26 mouse cellular contexts compared by ENCODE assay signal in genomic region chr9:7769081-7769480, GRCm38 (mm10). TPM values are rescaled to one million over a fixed set of nuclear protein-coding genes. Genes with fewer than 3 reads are reported as not detected.
DNase-seq lines count a peak whose midpoint lies in the region; ATAC-seq and TF ChIP-seq lines count a peak whose summit lies in the region.
"Had no signal": no experiment of that assay in that cellular context is flagged by ENCODE, and none has a peak within 500 bp of the region (broad histone marks: within the 10 kb centered on the region; RNA-seq: fewer than 3 reads in every experiment).

No protein-coding gene starts in this region.

- intact Hi-C loops in heart, adult 2 months (cut with DNase I): loop anchor here (10.0 kb wide), 1 partner anchor 236 kb away; the partner anchor contains the start of gene Yap1
- intact Hi-C loops in heart, postnatal 14 days (cut with DNase I): loop anchor here (5.0 to 10.0 kb wide), 2 partner anchors 52 to 236 kb away; partner anchors contain the start of gene Yap1

- TF ChIP-seq POLR2A in heart, adult 2 months (IDR thresholded peaks at IDR 0.05; ENCODE audit: insufficient read depth, low read depth, low read length): 0 out of 2 replicates have a peak, but pooled peaks have one; percentile 26
- no peak for TF ChIP-seq POLR2A in lung, adult 2 months (IDR thresholded peaks at IDR 0.05; ENCODE audit: borderline replicate concordance, extremely low read depth, low read depth, low read length)

- peak; percentile 71; the same call in 1 of the 2 replicates for TF ChIP-seq EP300 in heart, adult 2 months (IDR thresholded peaks at IDR 0.05; ENCODE audit: insufficient read depth, low read depth, low read length)

- WGBS in heart, adult 2 months: 47% methylated on average over 4 of the region's 4 CpGs
- WGBS in heart, embryonic 12.5 days: 70% methylated on average over 4 of the region's 4 CpGs
- 45% methylated on average over 4 of the region's 4 CpGs for WGBS in lung, adult 2 months

- H3K4me1 ChIP-seq in heart, adult 2 months (ENCODE audit: control insufficient read depth, insufficient read depth, low read length): peaks cover 21% of the 10 kb centered on the region
- H3K4me1 ChIP-seq in heart, embryonic 12.5 days (replicated peaks): peaks cover 58% of the 10 kb centered on the region
- peaks cover 11% of the 10 kb centered on the region for H3K4me1 ChIP-seq in lung, adult 2 months (ENCODE audit: control insufficient read depth, insufficient read depth, low read length)
- H3K4me1 ChIP-seq: intestine, embryonic 15.5 days had no signal

- no peak overlapping the region for H3K9ac ChIP-seq in heart, adult 2 months (ENCODE audit: low read depth, low read length)
- H3K9ac ChIP-seq in heart, embryonic 12.5 days: no peak overlapping the region
- H3K9ac ChIP-seq: heart, embryonic 15.5 days; hindbrain, embryonic 12.5 days; intestine, embryonic 15.5 days; liver, embryonic 12.5 days; liver, postnatal 0 days; midbrain, embryonic 15.5 days had no signal

- TF ChIP-seq CTCF in heart, adult 2 months (IDR thresholded peaks at IDR 0.05): no peak
- TF ChIP-seq CTCF in lung, adult 2 months (IDR thresholded peaks at IDR 0.05; ENCODE audit: insufficient read depth, low read length): no peak

- ATAC-seq in heart, embryonic 12.5 days (ENCODE audit: insufficient number of reproducible peaks, low FRiP score): no peak
- ATAC-seq: forebrain, embryonic 16.5 days; hindbrain, postnatal 0 days; intestine, embryonic 15.5 days; liver, embryonic 12.5 days; liver, postnatal 0 days; midbrain, embryonic 15.5 days; Patski had no signal

- peak overlapping the region; percentile 69 for H3K27ac ChIP-seq in heart, adult 2 months
- no peak overlapping the region for H3K27ac ChIP-seq in heart, embryonic 12.5 days (ENCODE audit: poor library complexity, severe bottlenecking)
- H3K27ac ChIP-seq: hindbrain, embryonic 12.5 days; hindbrain, postnatal 0 days; intestine, embryonic 15.5 days; kidney, postnatal 0 days; liver, embryonic 12.5 days; midbrain, embryonic 15.5 days had no signal

- DNase-seq in heart, adult 2 months: peak; percentile 39 to 55
- DNase-seq in lung, postnatal 36 days: peak; percentile 30
- DNase-seq in lung, adult 2 months: no peak
- peak; percentile 41 to 65 for DNase-seq in heart, adult 9 months (ENCODE audit: low spot score in 2 of 2)
- DNase-seq in heart, postnatal 14 days: peak; percentile 30 to 32
- no peak for DNase-seq in right cerebral cortex, adult 2 months (ENCODE audit: low spot score in 2 of 2)
- no peak for DNase-seq in kidney, postnatal 10 days
- DNase-seq: adrenal gland, postnatal 14 days; cerebellum, adult 18-20 months; cerebellum, postnatal 14 days; kidney, adult 2 months; layer of hippocampus, postnatal 36 days; left cerebral cortex, postnatal 4 days; liver, postnatal 0 days; spleen, adult 18-20 months had no signal

- H3K36me3 ChIP-seq in heart, adult 2 months (ENCODE audit: control insufficient read depth, insufficient read depth, low read length): peaks cover 36% of the 10 kb centered on the region
- peaks cover 34% of the 10 kb centered on the region for H3K36me3 ChIP-seq in heart, embryonic 12.5 days
- H3K36me3 ChIP-seq: midbrain, embryonic 15.5 days had no signal

- H3K79me2 ChIP-seq in heart, adult 2 months (replicated peaks; ENCODE audit: control insufficient read depth, insufficient read depth, low read length): peaks cover 2% of the 10 kb centered on the region; the same call in 1 of the 2 replicates

- no peaks in the 10 kb centered on the region for H3K27me3 ChIP-seq in heart, adult 2 months (ENCODE audit: control insufficient read depth, insufficient read depth, low read length)
- no peaks in the 10 kb centered on the region for H3K27me3 ChIP-seq in heart, embryonic 12.5 days (replicated peaks)
- H3K27me3 ChIP-seq: heart, embryonic 15.5 days; hindbrain, embryonic 12.5 days; intestine, embryonic 15.5 days; liver, embryonic 12.5 days; midbrain, embryonic 15.5 days; Patski had no signal

- H3K9me3 ChIP-seq in heart, embryonic 12.5 days (replicated peaks): no peaks in the 10 kb centered on the region
- H3K9me3 ChIP-seq: heart, embryonic 15.5 days; hindbrain, embryonic 12.5 days; intestine, embryonic 15.5 days; liver, embryonic 12.5 days; midbrain, embryonic 15.5 days had no signal

- no peak overlapping the region for H3K4me3 ChIP-seq in heart, adult 2 months
- no peak overlapping the region for H3K4me3 ChIP-seq in heart, embryonic 12.5 days
- H3K4me3 ChIP-seq in lung, adult 2 months (replicated peaks; ENCODE audit: extremely low read depth, low read depth, low read length): no peak overlapping the region
- H3K4me3 ChIP-seq: erythroblast, embryonic 14.5 days; heart, embryonic 15.5 days; hindbrain, embryonic 12.5 days; intestine, embryonic 15.5 days; liver, embryonic 12.5 days; midbrain, embryonic 15.5 days had no signal

- no peak overlapping the region for H3K4me2 ChIP-seq in heart, embryonic 12.5 days
- H3K4me2 ChIP-seq: hindbrain, embryonic 12.5 days; intestine, embryonic 15.5 days; liver, embryonic 12.5 days; midbrain, embryonic 15.5 days had no signal

RNA-seq across cellular contexts. Expression of gene Tmem123, which starts 5.2 kb away (rescaled TPM):
- 10 to 100 TPM; 38.8 to 44.8 TPM for total RNA-seq in heart, adult 2 months (2021)
- polyA plus RNA-seq in heart, adult 2 months (2012; rRNA removed): 35.6 and 63.3 TPM in 2 replicates
- 119 and 125 TPM in 2 replicates for polyA plus RNA-seq in heart, embryonic 12.5 days (2016; fragmentation: Nextera tagmentation; extraction: Ambion mirVana)
- 83.3 and 89.8 TPM in 2 replicates for polyA plus RNA-seq in lung, adult 2 months (2012; rRNA removed)
- 10 to 100 TPM; 45.9 to 50.4 TPM for total RNA-seq in heart, postnatal 14 days (2021)

Comparison
In these comparisons a context has a peak if more than half of its experiments do, and no peak if none do; other contexts are left out.
1. DNase-seq: peak in heart, adult 2 months (2 of 2), lung, postnatal 36 days (single experiment), heart, adult 9 months (2 of 2) and heart, postnatal 14 days (2 of 2); none in lung, adult 2 months (single experiment), right cerebral cortex, adult 2 months (0 of 2) and kidney, postnatal 10 days (single experiment).